Mouse (Mus musculus) stomach, postnatal 0 days (tissue): ENCODE results near the gene Eya4. TPM values are rescaled to one million over a fixed set of nuclear protein-coding genes. Genes with fewer than 3 reads are reported as not detected.

ENCODE experiments used
- ATAC-seq: fragments of 200-750 bp; cut with Nextera tagmentation; 2 replicates; pipeline ENCODE4 v1.8.0; 2017; ENCODE audit not compliant: low FRiP score, low TSS enrichment
- DNase-seq: peaks from one replicate; pipeline ENCODE4 v3.0.0-alpha.2; 2016; ENCODE audit warnings: low spot score
- H3K27ac ChIP-seq: fragments of 300-500 bp; sonication (generic); replicated peaks from 2 replicates; pipeline ENCODE4 v1.5.1; 2014; ENCODE audit warnings: mild to moderate bottlenecking, control low read depth
- H3K27me3 ChIP-seq: fragments of 300-500 bp; sonication (generic); 2 replicates; pipeline ENCODE4 v1.6.1; 2014; ENCODE audit warnings: low read length; ENCODE audit not compliant: control insufficient read depth, insufficient read depth
- H3K36me3 ChIP-seq: fragments of 300-500 bp; sonication (generic); 2 replicates; pipeline ENCODE4 v1.6.1; 2014; ENCODE audit warnings: low read length, mixed read lengths; ENCODE audit not compliant: control insufficient read depth, insufficient read depth
- H3K4me1 ChIP-seq: fragments of 300-500 bp; sonication (generic); replicated peaks from 2 replicates; pipeline ENCODE4 v1.6.1; 2014; ENCODE audit warnings: antibody characterized with exemption; ENCODE audit not compliant: control insufficient read depth, insufficient read depth
- H3K4me2 ChIP-seq: fragments of 300-500 bp; sonication (generic); replicated peaks from 2 replicates; pipeline ENCODE4 v1.6.1; 2014; ENCODE audit warnings: low read depth, mild to moderate bottlenecking, control low read depth, moderate library complexity
- H3K4me3 ChIP-seq: fragments of 300-500 bp; sonication (generic); 2 replicates; pipeline ENCODE4 v1.5.1; 2014; ENCODE audit warnings: low read depth, low read length, control low read depth
- H3K9ac ChIP-seq: fragments of 300-500 bp; sonication (generic); 2 replicates; pipeline ENCODE4 v1.6.1; 2014; ENCODE audit warnings: mild to moderate bottlenecking, low read length, control low read depth, mixed read lengths
- H3K9me3 ChIP-seq: fragments of 300-500 bp; sonication (generic); 2 replicates; pipeline ENCODE4 v1.6.1; 2016; ENCODE audit warnings: low read length; ENCODE audit not compliant: control insufficient read depth
- CTCF ChIP-seq: IDR thresholded peaks from 2 replicates; pipeline ENCODE4 v1.5.1; 2016; ENCODE audit warnings: antibody characterized with exemption, low read depth, mild to moderate bottlenecking, moderate library complexity
- EP300 ChIP-seq: optimal IDR thresholded peaks from 2 replicates; pipeline ENCODE3; 2016; ENCODE audit warnings: antibody characterized with exemption
- WGBS: fragments of 180-500 bp; shearing (Covaris S2); extraction: QIAGEN DNeasy Blood & Tissue Kit; methylation state at CpG from one replicate; pipeline ENCODE4 v1.1.7; 2014; 5-methylcytosine and 5-hydroxymethylcytosine counted together
- polyA plus RNA-seq: library from polyadenylated mRNA; unstranded; fragments of >200 nt; fragmentation: Nextera tagmentation; extraction: Ambion mirVana; gene quantifications from 2 replicates; pipeline ENCODE4 v1.2.1, GENCODE M21; 2015

Gene Eya4
- polyA plus RNA-seq, 1 experiment from 2014 or later = 0.33 TPM

DNA sequence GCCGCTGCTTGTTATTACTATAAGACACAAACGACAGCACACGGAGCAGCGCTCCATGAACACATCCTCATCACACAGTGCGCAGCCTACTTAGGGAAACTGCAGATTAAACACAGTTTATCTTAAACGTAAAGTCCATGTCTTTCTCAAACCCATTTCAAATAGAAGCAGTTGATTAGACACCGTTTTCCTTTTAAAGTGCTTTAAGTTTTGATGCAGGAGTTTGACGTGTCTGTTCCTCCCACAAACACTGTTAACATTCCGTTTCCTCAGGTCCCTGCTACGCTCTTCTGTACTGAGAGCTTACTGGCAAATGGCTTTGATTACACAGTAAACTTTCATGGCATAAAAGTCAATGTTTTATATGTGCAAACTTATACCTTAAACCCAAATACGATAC lies 191.4 kb downstream of the Eya4 start:
- WGBS = 53% methylated on average over 11 of the region's 11 CpGs
- no peak for ATAC-seq
- Histone ChIP-seq H3K4me3 (no peak overlapping the region), H3K9me3 (no peaks in the 10 kb centered on the region), H3K36me3 (no peaks in the 10 kb centered on the region), H3K27ac (no peak overlapping the region), H3K4me1 (no peaks in the 10 kb centered on the region; the same call in 1 of the 2 replicates), H3K9ac (no peak overlapping the region), H3K27me3 (no peaks in the 10 kb centered on the region), H3K4me2 (no peak overlapping the region)
- DNase-seq = no peak
- TF ChIP-seq EP300 = no peak
- TF ChIP-seq CTCF = no peak

DNA sequence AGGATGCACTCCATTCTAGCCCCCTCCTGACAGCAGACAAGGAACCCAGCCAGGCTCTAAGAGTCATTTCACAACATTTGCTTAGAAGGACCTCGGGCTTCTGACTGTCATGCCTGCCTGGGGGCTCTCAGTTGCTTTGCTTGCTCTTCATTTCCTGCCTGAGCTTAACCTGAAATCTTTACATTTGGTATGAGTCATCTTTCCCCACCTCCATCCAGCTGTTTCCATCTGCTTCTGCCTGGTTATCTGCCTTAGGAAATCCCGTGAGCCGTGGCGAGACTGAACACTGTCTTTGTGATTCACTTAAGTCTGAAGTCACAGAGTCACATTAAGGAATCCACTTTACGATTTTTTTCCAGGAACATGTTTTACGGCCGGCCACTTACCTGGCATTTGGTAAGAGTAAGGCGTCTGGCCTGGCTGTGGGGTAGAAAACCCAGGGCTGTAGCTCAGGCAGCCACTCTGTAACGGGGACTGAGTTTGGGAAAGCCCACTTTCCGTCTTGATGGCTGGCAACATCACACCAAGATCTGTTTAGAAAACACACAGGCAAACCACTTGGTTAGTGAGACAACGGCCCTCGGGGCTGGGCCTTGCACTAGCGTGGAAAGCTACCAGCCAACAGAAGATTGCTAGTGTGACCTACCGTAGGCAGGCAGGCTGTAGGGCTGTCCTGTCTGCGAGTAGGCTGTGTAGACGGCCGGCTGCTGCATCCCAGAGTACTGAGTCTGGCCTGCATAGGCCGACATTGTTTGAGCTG lies 193.5 kb downstream of the Eya4 start:
- TF ChIP-seq CTCF = no peak
- no peak for TF ChIP-seq EP300
- H3K9ac ChIP-seq = no peak overlapping the region
- H3K27ac ChIP-seq = no peak overlapping the region
- no peaks in the 10 kb centered on the region for H3K9me3 ChIP-seq
- no peak for ATAC-seq
- no peaks in the 10 kb centered on the region for H3K36me3 ChIP-seq
- WGBS = 59% methylated on average over 18 of the region's 18 CpGs
- no peak overlapping the region for H3K4me3 ChIP-seq
- no peak overlapping the region for H3K4me2 ChIP-seq
- H3K27me3 ChIP-seq = no peaks in the 10 kb centered on the region
- H3K4me1 ChIP-seq = no peaks in the 10 kb centered on the region; the same call in 1 of the 2 replicates
- DNase-seq = no peak

DNA sequence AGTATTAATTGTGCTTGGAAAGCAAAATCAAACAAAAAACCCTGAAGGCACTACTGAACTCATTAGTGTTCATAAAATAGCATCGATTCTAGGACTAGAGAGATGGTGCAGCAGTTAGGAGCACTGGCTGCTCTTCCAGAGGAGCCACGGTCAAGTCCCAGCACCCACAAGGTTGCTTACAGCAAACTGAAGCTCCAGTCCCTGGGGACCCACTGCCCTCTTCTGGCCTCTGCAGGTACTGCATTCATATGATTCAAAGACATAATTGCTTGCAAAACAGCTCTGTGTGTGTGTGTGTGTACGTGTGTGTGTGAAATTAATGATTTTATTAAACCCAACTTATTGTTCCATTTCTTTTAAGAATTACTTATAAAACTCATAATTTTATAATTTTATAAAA lies 200.2 kb downstream of the Eya4 start:
- 89% methylated on average over 3 of the region's 3 CpGs for WGBS
- Histone ChIP-seq H3K9ac (no peak overlapping the region), H3K4me2 (no peak overlapping the region), H3K4me1 (no peaks in the 10 kb centered on the region), H3K9me3 (no peaks in the 10 kb centered on the region), H3K27me3 (no peaks in the 10 kb centered on the region), H3K4me3 (no peak overlapping the region), H3K36me3 (no peaks in the 10 kb centered on the region), H3K27ac (no peak overlapping the region)
- DNase-seq (peak; percentile 21), ATAC-seq (no peak)
- TF ChIP-seq EP300 (no peak), CTCF (peak; percentile 63)

DNA sequence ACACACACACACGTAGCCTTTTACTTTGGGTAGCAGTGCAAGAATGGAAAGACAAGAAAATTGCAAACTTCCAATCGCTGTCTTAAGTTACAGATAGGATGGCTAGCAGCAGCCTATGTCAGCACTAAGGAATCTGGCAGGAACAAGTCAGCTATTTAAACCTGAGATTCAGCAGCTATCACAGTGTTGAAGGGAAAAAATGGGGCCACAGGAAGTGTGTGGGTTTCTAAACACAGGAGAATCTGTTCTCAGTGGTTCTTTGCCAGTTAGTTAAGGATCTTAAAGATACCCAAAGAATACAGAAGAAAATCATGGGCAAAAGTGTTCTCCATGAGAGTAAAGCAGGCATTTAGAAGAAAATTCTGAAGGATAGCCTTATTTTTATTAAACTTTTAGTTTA lies 206.0 kb downstream of the Eya4 start:
- no peaks in the 10 kb centered on the region for H3K36me3 ChIP-seq
- no peak overlapping the region for H3K4me2 ChIP-seq
- H3K27me3 ChIP-seq = no peaks in the 10 kb centered on the region
- H3K27ac ChIP-seq = no peak overlapping the region
- 60% methylated on average over 2 of the region's 2 CpGs for WGBS
- DNase-seq = no peak
- TF ChIP-seq EP300 (no peak), CTCF (no peak)
- no peak for ATAC-seq
- no peak overlapping the region for H3K9ac ChIP-seq
- H3K9me3 ChIP-seq = no peaks in the 10 kb centered on the region
- H3K4me1 ChIP-seq = no peaks in the 10 kb centered on the region
- no peak overlapping the region for H3K4me3 ChIP-seq

DNA sequence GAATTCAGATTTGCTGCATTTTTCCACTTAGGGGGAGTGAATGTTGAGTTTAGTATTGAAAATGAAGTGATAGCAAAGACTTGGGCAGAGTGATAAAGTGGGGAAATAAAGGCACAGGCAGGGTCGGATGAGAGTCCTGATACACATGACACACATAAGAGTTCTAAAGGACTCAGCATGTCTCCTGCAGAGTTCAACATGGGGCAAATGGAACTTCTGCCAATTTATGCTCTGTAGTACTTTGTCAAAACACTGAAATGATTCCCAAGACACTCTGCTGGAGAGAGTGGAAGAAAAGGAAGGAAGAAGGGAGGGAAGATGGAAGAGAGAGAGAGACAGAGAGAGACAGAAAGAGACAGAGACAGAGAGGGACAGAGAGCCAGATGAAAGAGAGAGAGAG lies 222.6 kb downstream of the Eya4 start:
- Histone ChIP-seq H3K4me2 (no peak overlapping the region), H3K36me3 (no peaks in the 10 kb centered on the region), H3K9me3 (no peaks in the 10 kb centered on the region), H3K4me1 (no peaks in the 10 kb centered on the region), H3K27me3 (no peaks in the 10 kb centered on the region), H3K27ac (no peak overlapping the region), H3K4me3 (no peak overlapping the region), H3K9ac (no peak overlapping the region)
- 76% methylated on average over 1 of the region's 1 CpGs for WGBS
- TF ChIP-seq CTCF (no peak), EP300 (no peak)
- ATAC-seq = no peak
- no peak for DNase-seq

DNA sequence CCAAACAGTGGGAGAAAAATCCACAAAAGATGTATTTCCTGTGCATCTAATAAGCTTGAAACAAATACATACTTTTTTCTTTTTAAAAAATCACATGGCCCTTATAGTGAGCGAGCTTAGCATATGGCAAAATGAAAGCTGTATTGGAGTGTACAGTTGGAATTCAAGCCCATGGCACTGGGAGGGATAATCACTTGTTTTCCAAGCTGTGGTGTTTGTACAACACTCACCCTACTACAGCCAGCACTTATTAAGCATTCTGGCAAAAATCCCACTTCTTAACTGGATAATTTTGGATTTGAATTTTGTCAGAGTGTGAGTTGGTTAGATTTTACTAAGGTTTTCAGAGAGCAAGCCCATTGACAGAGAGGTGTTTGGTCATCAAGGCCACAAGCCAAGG lies 223.4 kb downstream of the Eya4 start:
- no peak overlapping the region for H3K27ac ChIP-seq
- no peak for DNase-seq
- no peaks in the 10 kb centered on the region for H3K27me3 ChIP-seq
- H3K9ac ChIP-seq = no peak overlapping the region
- H3K4me1 ChIP-seq = no peaks in the 10 kb centered on the region
- no peak for ATAC-seq
- H3K36me3 ChIP-seq = no peaks in the 10 kb centered on the region
- no peak overlapping the region for H3K4me2 ChIP-seq
- TF ChIP-seq CTCF (no peak), EP300 (no peak)
- 76% methylated on average over 1 of the region's 1 CpGs for WGBS
- H3K9me3 ChIP-seq = no peaks in the 10 kb centered on the region
- H3K4me3 ChIP-seq = no peak overlapping the region
